Mouse (Mus musculus) ovary, adult 18-20 months (tissue): ENCODE data around the gene Gm8020.
"Not testable (repeated sequence)": the region's sequence is repeated elsewhere in the genome, so short reads cannot be mapped to it uniquely, and the experiment has no call there.

Experiments used
- DNase-seq: peaks from one replicate; pipeline ENCODE4 v3.0.0; 2022; ENCODE audit warnings: low spot score, mixed read lengths

Gene Gm8020

DNA sequence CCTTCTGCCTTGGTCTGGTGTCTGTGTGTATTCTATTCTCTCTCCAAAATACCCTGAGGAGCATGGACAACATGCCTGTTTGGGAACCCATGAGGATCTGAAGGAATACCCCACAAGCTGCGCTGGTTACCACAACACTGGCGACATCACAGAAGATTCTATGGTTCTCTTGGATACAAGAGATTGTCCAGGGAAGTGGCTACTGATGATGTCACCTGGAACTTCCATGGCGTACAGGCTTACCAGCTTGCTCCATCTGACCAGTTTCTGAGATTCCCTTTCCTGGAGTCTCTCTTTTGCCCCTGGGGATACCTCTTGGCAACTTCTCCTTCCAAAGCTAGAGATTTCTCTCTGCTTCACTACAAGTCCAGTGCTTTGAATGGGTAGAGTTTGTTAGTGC is at the start of gene Gm8020:
Gm8020 (minus strand) TSS at position 101 of the 400 bp plus-strand sequence.
- DNase-seq: not testable (repeated sequence)

DNA sequence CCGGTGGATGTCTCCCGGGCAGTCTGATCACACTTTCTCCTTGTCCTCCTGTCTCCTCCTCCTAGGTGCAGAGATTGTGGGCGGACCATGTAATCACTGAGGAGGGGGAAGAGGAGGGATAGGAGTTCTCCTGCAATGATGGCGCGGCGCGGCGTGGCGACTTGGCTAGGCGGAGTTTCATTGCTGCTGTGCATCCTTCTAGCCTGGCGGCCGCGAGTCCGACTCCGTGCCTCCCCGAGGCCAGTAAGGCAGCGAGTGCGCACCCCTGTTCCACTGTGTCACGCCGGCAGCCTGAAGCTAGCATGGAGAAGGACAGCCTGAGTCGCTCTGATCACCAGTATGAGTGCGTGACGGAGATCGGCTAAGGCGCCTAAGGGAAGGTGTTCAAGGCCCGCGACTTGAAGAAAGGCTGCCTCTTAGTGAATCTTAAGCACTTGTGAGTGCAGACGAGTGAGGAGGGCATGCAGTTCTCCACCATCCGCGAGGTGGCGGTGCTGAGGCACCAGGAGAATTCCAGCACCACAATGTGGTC is 41.1 kb upstream of the Gm8020 start:
- DNase-seq: not testable (repeated sequence)

DNA sequence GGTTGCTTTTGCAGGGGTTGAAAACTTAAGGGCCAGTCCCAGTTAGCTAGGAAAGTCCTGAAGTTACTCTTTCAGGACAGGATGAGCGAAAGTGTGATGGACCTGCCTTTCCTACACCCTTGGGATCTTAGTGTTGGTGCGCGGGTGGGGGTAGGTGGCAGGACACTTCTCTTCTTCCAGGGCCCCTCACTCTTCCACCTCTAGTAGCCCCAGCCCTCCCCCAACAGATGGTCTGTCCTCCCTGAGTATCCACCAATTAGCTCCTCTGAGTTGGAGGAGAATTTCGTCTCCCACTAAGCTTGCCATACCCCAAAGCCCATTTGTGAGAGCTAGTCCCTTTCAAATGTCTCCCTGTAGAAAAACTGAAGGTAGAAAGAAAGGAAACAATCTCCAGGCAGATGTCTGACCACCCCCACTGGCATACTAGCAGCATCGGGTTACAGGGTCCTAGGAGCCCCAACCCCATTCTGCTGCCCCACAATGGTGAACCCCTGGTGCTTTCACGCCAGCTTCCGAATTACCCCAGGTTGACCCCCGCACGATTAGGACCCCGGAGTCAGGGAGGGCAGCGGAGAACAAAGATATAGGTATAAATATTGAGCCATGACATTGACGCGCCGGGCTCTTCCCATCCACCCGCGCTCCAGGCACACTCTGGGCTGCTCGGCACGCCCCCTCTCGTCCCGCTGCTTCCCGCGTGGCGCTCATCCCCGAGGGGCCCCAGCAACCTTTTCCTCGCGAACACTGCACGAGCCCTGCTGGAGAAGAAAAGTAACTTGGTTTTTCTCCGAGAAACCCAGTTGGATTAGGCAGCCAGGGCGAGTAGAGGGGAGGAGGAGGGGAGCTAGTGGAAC is 40.4 kb upstream of the Gm8020 start:
- not testable (repeated sequence) for DNase-seq

DNA sequence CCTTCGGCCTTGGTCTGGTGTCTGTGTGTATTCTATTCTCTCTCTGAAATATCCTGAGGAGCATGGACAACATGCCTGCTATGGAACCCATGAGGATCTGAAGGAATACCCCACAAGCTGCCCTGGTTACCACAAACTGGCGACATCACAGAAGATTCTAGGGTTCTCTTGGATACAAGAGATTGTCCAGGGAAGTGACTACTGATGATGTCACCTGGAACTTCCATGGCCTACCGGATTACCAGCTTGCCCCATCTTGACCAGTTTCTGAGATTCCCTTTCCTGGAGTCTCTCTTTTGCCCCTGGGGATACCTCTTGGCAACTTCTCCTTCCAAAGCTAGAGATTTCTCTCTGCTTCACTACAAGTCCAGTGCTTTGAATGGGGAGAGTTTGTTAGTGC is 22.0 kb upstream of the Gm8020 start, which contains the start of gene Gm8024:
Gm8024 (minus strand) TSS at position 101 of the 400 bp plus-strand sequence.
- DNase-seq: not testable (repeated sequence)

DNA sequence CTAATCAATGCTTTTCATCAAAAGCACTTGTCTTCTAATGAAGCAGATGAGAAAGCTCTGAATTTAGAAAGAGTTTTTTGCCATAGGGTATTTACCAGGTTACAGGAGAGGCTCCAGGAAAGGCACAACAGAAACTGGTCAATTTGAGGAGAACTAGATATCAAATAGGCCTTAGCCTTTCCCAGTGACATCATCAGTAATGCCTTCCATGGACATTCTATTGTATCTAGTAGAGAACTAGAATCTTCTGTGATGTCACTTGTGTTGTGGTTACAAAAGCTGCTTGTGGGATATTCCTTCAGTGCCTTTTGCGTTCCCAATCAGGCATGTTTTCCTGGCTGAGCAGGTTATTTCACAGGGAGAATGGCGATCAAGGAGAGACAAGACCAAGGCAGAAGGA is 38.6 kb downstream of the Gm8020 start, which contains the start of gene Gm8011:
Gm8011 (plus strand) TSS at position 301 of the 400 bp plus-strand sequence.
- not testable (repeated sequence) for DNase-seq
